Mouse (Mus musculus) forelimb bud, embryonic 11.5 days (tissue): ENCODE measurements at regions not wholly inside any gene's neighbourhood (a gene's known extent, or its start where the extent isn't known, plus 50 kb on each side); places are given as distances from the start of the nearest gene placed in this dataset.
A peak's percentile ranks its signal among the peaks of the same experiment; 100 is the strongest.

Experiments used
- DNase-seq: peaks from one replicate; pipeline ENCODE4 v3.0.0-alpha.2; 2012; ENCODE audit warnings: low read depth, low spot score

DNA sequence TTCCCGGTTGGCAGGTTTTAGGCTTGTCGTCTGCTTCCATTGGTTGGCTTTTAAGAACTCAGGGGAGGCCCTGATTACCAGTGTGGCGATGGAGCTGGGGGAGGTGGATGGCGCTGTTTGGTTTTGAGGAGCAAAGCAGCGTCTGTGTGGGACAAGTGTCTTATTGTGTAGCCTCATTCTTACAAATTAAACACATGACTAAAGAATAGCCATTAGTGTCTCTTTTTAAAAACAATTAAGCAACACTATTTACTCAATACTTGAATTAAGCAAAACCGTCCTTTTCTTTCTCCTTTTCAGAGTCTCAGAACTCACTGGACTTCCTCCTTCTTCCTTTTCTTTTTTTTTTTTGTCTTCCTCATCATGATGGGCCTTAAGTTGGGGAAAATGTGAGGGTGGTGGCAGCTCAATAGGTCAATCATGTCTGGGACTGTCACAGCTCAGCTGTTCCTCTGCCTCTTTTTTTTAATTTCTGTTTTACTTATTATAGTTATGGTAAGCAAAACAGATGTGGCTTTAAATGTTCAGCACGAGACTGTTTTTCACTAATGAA lies 89.1 kb downstream of the Kcnrg start:
- no peak for DNase-seq

GRCm38 (mm10) chr14:61696886-61697554 lies 89.8 kb downstream of the Kcnrg start:
- no peak for DNase-seq

DNA sequence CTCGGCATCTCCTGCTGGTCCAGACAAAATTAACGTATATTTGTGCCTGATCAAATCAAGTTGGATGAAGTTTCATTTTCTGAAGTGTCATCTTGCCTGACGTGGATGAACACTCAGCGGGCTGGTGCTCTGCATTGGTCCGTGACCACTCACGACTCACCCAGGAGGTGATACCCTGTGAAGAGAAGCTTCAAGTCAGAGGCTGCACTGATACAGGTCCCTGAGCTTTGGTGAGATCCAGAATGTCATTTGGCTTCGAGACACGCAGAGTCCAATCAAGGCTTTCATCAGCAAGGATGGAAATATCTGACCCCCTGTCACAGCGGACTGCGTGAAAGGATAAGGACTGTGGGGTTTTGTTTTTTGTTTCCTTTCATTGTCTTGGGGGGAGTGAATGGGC lies 90.4 kb downstream of the Kcnrg start:
- no peak for DNase-seq

DNA sequence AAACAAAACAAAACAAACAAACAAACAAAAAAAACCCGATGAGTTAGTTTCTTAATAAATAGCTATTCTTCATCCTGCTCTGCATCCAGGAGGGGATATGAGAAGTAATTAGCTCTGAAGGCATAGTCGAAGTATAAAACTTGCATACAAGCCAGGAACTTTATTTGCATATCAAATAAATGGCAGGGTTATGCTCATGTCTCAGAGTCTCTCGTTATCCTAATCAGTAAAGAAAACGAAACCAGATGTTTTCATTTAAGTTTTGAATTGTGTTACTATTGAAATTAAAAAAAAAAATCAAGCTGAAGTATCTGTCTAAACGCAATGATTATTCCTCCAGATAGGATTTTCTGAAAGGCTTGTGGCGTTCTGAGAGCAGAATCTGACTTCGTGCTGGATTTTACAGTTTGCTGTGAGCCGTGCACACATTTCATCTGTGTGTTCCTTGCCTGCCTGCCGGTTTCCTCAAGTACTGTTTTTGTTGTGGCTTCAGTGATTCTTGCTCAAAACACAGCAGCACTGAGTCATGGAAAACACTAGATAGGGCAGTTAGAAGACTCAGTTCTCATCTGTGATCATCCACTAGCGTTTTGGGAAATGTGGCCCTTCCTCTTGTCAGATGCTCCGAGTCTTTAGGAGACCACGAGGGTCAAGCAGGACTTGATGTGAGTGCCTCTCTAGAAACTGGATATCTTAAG lies 91.2 kb downstream of the Kcnrg start:
- no peak for DNase-seq

- DNase-seq: no peak
Observed at GRCm38 (mm10) chr14:61699638-61700037, 92.4 kb downstream of the Kcnrg start.

DNA sequence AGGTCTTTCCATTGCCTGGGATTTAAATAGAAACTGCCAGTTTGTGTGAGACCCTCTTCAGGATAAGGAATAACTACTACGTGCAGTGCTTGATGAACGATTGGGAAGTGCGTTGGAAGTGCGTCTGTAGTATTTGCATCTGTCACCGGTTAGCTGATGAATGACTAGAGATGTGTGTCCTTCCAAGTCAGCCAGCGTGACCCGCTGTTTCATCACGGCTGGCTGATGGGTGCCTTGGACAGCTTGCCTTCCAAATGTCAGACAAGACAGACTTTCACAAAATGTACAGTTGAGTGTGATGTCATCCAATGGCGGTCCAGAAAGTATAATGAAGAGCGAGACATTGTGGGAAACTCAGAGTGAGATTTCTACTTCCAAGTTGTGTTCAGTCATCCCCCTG lies 93.9 kb downstream of the Kcnrg start:
- no peak for DNase-seq

DNA sequence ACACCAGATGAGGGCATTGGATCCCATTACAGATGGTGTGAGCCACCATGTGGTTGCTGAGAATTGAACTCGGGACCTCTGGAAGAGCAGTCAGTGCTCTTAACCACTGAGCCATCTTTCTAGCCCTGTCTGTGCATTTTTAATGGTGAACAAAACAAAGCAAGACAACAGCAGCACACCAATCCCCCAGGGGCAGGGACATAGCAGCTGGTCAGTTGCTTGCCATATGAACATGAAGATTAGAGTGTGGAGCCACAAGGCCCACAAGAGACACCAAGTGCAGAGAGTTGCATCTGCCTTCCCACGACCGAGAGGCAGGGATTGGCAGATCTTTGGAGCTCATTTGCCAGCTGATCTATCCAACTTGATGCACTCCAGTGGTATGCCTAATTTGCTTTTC lies 96.7 kb downstream of the Kcnrg start:
- no peak for DNase-seq

DNA sequence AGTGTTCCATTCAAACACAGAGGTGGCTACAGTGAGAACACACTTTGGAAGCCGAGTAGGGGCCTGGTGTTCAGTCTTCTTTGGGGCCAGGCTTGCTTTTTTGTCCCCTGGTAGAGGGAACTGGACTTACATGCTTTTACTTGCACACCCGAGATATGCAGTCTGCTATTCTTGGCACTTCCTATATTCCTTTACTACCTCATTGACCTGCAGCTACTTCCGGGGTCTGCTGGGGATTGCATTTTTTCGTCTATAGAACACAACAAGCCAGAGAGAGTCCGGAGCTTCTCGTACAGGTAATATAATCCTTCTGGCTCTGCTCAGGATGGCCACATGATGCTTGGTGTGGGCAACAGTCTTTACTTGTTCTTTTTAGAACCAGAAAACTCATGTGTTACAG lies 99.7 kb downstream of the Kcnrg start:
- DNase-seq: no peak

DNA sequence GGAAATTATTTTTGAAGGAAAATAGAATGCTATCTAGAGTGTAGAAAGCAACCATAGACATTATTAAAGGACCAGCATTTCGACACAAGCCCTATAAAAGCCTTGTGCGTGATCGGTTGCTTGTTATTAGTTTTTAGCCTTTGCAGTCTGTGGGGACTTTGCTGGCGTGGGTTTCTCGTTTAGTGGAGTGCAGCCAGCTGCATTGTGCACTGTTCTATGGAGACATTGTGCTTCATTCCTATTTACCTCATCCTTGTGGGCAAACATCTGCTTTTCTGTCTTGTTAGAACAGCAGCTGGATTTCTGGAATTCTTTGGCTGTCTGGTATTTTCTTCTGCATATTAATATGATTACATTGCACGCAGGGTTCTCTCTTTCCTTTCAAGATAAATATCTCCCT lies 101.1 kb downstream of the Kcnrg start:
- no peak for DNase-seq

DNA sequence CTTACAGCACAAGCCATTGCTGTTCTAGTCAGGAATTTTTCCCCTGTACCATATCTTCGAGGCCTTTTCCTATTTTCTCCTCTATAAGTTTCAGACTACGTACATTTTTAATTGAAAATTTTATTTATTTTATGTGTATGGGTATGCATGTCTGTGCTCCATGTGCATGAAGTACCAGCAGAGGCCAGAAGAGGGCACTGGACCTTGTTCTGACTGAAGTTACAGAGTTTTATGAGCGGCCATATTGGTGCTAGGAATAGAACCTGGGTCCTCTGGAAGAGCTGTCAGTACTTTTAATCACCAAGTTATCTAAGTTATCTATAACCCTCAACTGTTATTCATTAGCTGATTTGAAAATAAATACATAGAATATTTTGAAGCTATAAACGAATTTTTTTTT lies 108.5 kb downstream of the Kcnrg start:
- DNase-seq: no peak

- DNase-seq: no peak
Observed at GRCm38 (mm10) chr14:61718392-61719124, 111.3 kb downstream of the Kcnrg start.

DNA sequence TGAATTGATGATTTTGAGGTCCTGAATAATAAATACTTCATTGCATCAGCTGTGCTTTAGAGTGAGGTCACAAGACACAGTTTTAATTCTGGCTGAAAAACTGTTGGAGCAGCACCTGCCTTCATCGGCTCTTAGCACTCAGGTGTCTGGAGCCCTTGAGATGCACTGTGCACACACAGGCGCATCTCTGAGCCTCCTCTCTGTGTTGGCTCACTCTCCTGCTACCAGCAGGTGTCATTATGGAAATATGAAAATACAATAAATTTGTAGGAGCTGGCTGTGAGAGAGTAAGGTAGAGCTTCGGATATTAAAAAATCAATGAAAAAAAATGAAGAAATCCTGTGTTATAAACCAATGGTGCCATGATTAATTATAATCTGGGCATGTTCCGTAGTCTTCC lies 114.0 kb downstream of the Kcnrg start:
- no peak for DNase-seq

DNA sequence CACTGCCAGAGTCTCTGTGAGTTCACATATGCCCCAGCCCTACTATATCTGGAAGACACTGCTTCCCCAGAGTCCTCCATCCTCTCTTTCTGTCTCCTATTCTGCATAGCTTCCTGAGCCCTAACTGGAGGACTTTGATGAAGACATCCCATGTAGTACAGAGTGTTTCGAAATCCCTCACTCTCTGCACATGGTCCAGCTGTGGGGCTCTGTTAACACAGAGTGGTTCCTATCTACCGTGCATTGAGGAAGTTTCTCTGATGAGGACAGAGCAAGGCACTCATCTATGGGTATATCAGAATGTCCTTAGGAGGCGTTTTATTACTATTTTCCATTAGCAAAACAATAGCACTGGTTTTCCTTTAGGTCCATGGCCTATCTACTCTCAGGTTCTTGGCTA lies 117.7 kb downstream of the Kcnrg start:
- DNase-seq: no peak

- DNase-seq: no peak
Observed at GRCm38 (mm10) chr14:61728562-61728961, 121.3 kb downstream of the Kcnrg start.

DNA sequence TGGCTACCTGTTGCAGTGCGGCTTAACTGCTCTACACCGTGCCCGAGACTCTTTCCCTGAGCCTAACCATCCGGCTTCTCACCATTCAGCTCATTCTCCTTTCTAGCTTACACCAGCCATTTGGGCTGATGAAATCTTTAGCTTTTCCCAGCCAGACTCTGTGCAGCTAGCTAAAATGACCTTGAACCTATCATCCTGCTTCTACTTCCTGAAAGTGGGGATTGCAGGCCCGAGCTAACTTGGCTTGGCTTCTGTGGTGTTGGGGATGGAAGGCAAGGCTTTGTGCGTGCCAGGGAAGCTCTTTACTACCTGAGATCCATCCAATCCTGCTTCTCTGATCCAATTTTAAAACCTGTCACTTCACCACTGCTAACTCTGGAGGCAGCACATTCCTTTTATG lies 128.3 kb downstream of the Kcnrg start:
- no peak for DNase-seq

- DNase-seq: peak; percentile 48
Observed at GRCm38 (mm10) chr14:61736384-61737322, 129.4 kb downstream of the Kcnrg start.

DNA sequence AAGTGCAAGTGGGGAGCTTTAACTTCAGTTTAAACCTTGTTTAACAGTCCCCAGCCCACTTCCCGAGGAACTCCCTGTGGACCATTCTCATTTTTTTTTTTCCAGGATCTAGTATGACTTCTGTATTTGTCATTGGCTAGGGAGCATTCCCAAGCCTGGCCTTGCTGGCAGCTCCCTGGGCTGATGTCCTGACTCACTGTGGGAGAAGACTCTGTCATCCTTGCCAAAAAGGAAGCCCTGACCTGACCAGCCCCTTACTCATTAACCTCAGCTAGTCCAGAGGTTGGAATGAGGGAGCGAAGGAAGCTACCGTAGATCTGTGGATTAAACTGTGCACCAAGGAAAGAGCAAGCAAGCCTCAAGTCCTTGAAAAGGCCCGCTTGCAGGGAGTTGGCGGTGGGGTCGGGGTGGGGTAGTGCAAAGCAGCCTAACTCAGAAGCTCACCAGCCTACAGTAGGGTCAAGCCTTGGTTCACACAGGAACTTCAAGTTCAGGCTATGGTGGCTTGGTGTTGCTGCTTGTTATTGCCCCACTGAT lies 130.3 kb downstream of the Kcnrg start:
- DNase-seq: no peak

DNA sequence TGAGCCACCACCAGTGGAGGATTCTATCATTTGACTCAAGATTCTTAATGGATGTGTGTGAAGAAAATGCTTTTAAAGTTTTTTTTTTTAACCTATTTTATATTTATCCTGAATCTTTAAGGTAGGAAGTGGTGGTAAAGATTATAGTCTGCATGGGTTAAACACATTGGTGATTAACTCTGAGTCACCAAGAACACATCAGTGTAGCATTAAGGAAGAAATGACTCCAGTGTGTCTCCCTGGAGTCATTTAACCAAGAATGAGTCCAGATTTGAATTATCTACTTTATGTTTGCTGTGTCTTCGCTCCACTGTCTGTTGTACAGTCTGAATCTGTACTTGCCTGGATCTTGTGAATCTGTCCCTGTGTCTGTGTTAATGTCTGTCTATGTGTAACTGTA lies 132.2 kb downstream of the Kcnrg start:
- no peak for DNase-seq

DNA sequence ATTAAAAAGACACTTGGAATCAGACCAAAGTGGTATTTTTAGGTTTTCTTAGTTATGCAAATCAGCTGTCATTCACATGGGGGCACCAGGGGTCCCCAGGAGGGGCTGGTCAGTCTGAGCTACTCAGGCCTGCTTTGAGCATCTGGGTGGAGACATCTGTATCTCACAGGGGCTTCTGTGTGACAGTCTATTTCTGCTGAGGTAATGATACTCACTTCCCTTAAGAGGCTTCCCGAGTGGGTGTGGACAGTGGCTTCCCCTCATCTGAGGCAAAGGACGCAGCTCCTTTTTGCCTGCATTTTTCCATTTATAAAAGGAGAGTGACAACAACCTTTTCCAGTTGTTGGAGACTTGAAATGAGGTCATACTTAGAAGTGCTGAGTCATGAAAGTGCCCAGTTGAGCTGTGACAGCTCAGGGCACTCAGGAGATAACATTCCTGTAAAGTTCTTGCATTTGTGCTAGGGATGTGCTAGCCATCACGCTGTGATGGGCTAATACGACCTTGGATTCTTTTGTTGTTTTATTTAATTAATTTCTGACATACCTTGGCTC lies 136.7 kb downstream of the Kcnrg start:
- no peak for DNase-seq

DNA sequence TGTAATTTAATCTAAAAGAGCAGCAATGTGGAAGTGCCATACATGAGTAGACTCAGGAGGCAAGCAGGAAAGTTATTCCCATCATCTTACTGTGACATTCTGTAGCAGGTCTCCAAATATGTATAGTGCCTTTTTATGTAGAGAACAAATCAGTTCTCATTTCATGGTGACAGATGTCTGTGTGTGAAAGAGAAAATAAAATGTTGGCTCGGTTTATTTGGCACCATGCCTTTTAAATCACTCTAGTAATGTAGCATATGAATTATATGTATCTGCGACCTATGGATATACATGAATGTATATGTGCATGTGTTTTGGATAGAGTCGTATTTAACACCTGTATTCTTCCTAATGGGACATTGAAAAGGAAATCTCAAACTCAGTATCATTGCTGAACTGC lies 146.2 kb downstream of the Kcnrg start:
- no peak for DNase-seq

- DNase-seq: no peak
Observed at GRCm38 (mm10) chr14:61756651-61757050, 149.4 kb downstream of the Kcnrg start.
